Mouse (Mus musculus): ENCODE measurements at regions not wholly inside any gene's neighbourhood (a gene's known extent, or its start where the extent isn't known, plus 50 kb on each side); places are given as distances from the start of the nearest gene placed in this dataset.

GRCm38 (mm10) chr13:11432465-11433339 lies 674.0 kb downstream of the Ryr2 start:
- no peaks in the 10 kb centered on the region for H3K36me3 ChIP-seq (ENCODE audit: control insufficient read depth in 1 of 2, insufficient read depth in 2 of 2, low read length in 2 of 2)
- H3K27ac ChIP-seq (ENCODE audit: control insufficient read depth, low read depth, low read length) = no peak overlapping the region
- H3K79me2 ChIP-seq (ENCODE audit: control insufficient read depth, insufficient read depth, low read length, poor library complexity) = no peaks in the 10 kb centered on the region
- H3K4me1 ChIP-seq (ENCODE audit: control insufficient read depth in 1 of 2, insufficient read depth in 2 of 2, low read length in 2 of 2) = no peaks in the 10 kb centered on the region
- TF ChIP-seq GABPA (IDR thresholded peaks at IDR 0.05; ENCODE audit: low read depth, low read length) (no peak), SIN3A (IDR thresholded peaks at IDR 0.05; ENCODE audit: low read length) (no peak), EP300 (IDR thresholded peaks at IDR 0.05; ENCODE audit: low read depth in 1 of 2, low read length in 2 of 2) (no peak), ELF1 (IDR thresholded peaks at IDR 0.05; ENCODE audit: low read depth, low read length) (no peak), MXI1 (IDR thresholded peaks at IDR 0.05; ENCODE audit: low read depth, low read length) (no peak), NRF1 (IDR thresholded peaks at IDR 0.05; ENCODE audit: insufficient read depth, low read depth, low read length, poor library complexity, severe bottlenecking) (no peak), SMC3 (IDR thresholded peaks at IDR 0.05; ENCODE audit: low read depth, low read length) (no peak), MAZ (IDR thresholded peaks at IDR 0.05; ENCODE audit: low read depth, low read length) (no peak), TCF12 (IDR thresholded peaks at IDR 0.05; ENCODE audit: low read depth, low read length) (no peak), E2F4 (IDR thresholded peaks at IDR 0.05; ENCODE audit: borderline replicate concordance, low read depth, low read length) (no peak), HCFC1 (IDR thresholded peaks at IDR 0.05; ENCODE audit: low read depth, low read length) (no peak), MAX (IDR thresholded peaks at IDR 0.05; ENCODE audit: low read length) (no peak), POLR2A (IDR thresholded peaks at IDR 0.05; ENCODE audit: control insufficient read depth in 1 of 2, insufficient read depth in 1 of 2, low read depth in 1 of 2, low read length in 2 of 2, poor library complexity in 1 of 2) (no peak), NELFE (IDR thresholded peaks at IDR 0.05; ENCODE audit: low read depth, low read length) (no peak), USF1 (IDR thresholded peaks at IDR 0.05; ENCODE audit: low read depth, low read length) (no peak)
- H3K9me3 ChIP-seq (replicated peaks; ENCODE audit: insufficient read depth, low read length) = no peaks in the 10 kb centered on the region
- no peak overlapping the region for H3K9ac ChIP-seq (ENCODE audit: control insufficient read depth, low read depth, low read length, poor library complexity, severe bottlenecking)
- H3K27me3 ChIP-seq (ENCODE audit: control insufficient read depth in 1 of 2, insufficient read depth in 2 of 2, low read length in 2 of 2) = no peaks in the 10 kb centered on the region
- DNase-seq (ENCODE audit: low read depth, low spot score) = no peak
- H3K4me3 ChIP-seq (ENCODE audit: control insufficient read depth in 1 of 2, insufficient read depth in 1 of 2, low read depth in 2 of 2, low read length in 2 of 2) = no peak overlapping the region

DNA sequence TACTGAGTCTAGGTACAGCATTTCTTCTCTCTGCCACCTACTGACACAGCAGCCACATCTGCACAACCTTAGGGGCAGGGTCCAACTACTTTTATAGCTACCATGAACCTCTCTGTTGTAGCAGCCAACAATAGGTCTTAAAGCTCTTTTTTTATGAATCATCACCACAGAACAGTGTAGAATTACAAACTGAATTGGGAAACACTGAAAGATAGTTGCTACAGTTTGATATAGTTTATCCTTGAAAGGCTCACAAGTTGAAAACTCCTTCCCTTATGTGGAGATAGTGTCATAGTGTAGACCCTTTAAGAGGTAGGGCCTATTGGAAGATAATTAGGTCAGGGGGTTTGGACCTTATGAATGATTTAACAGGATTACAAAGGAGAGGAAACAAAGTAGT lies 679.9 kb downstream of the Ryr2 start:
- no peak overlapping the region for H3K9ac ChIP-seq (ENCODE audit: control insufficient read depth, low read depth, low read length, poor library complexity, severe bottlenecking)
- no peaks in the 10 kb centered on the region for H3K27me3 ChIP-seq (ENCODE audit: control insufficient read depth in 1 of 2, insufficient read depth in 2 of 2, low read length in 2 of 2)
- no peaks in the 10 kb centered on the region for H3K9me3 ChIP-seq (replicated peaks; ENCODE audit: insufficient read depth, low read length)
- DNase-seq (ENCODE audit: low read depth, low spot score) = no peak
- no peak overlapping the region for H3K27ac ChIP-seq (ENCODE audit: control insufficient read depth, low read depth, low read length)
- TF ChIP-seq ETS1 (IDR thresholded peaks at IDR 0.05; ENCODE audit: low read depth, low read length) = no peak
- TF ChIP-seq KAT2A (conservative IDR thresholded peaks at IDR 0.05; ENCODE audit: low read depth, low read length) = no peak
- TF ChIP-seq UBTF (IDR thresholded peaks at IDR 0.05; ENCODE audit: borderline replicate concordance, insufficient read depth, low read depth, low read length) = no peak
- TF ChIP-seq ZKSCAN1 (IDR thresholded peaks at IDR 0.05; ENCODE audit: low read depth, low read length) = no peak
- TF ChIP-seq MAZ (IDR thresholded peaks at IDR 0.05; ENCODE audit: low read depth, low read length) = no peak
- TF ChIP-seq JUND (IDR thresholded peaks at IDR 0.05; ENCODE audit: low read depth, low read length) = no peak
- TF ChIP-seq USF2 (IDR thresholded peaks at IDR 0.05; ENCODE audit: borderline replicate concordance in 1 of 2, insufficient read depth in 1 of 2, low read depth in 1 of 2, low read length in 2 of 2) = no peak
- TF ChIP-seq HCFC1 (IDR thresholded peaks at IDR 0.05; ENCODE audit: low read depth, low read length) = no peak
- no peak for TF ChIP-seq TAL1 (IDR thresholded peaks at IDR 0.05; ENCODE audit: low read length)
- TF ChIP-seq MXI1 (IDR thresholded peaks at IDR 0.05; ENCODE audit: low read depth, low read length) = no peak
- no peak for TF ChIP-seq CHD2 (IDR thresholded peaks at IDR 0.05; ENCODE audit: low read length)
- TF ChIP-seq TBP (IDR thresholded peaks at IDR 0.05; ENCODE audit: low read depth, low read length) = no peak
- no peaks in the 10 kb centered on the region for H3K79me2 ChIP-seq (ENCODE audit: control insufficient read depth, insufficient read depth, low read length, poor library complexity)
- no peaks in the 10 kb centered on the region for H3K4me1 ChIP-seq (ENCODE audit: control insufficient read depth in 1 of 2, insufficient read depth in 2 of 2, low read length in 2 of 2)
- H3K36me3 ChIP-seq (ENCODE audit: control insufficient read depth in 1 of 2, insufficient read depth in 2 of 2, low read length in 2 of 2) = no peaks in the 10 kb centered on the region
- no peak overlapping the region for H3K4me3 ChIP-seq (ENCODE audit: control insufficient read depth in 1 of 2, insufficient read depth in 1 of 2, low read depth in 2 of 2, low read length in 2 of 2)
